Mouse (Mus musculus) spleen, adult 18-20 months (tissue): ENCODE measurements at regions not wholly inside any gene's neighbourhood (a gene's known extent, or its start where the extent isn't known, plus 50 kb on each side); places are given as distances from the start of the nearest gene placed in this dataset.

ENCODE experiments used
- DNase-seq, 2 experiments: peaks; one replicate each; pipeline ENCODE4 v3.0.0; 2022; ENCODE audit warnings: mixed read lengths in 2 of 2

GRCm38 (mm10) chr8:128171116-128171515 is 187.3 kb upstream of the Nrp1 start:
- no peak for DNase-seq

- no peak for DNase-seq
Measured at GRCm38 (mm10) chr8:128180214-128180613, 178.2 kb upstream of the Nrp1 start.

GRCm38 (mm10) chr8:128183081-128183480 is 175.3 kb upstream of the Nrp1 start:
- DNase-seq, result no peak

- DNase-seq, result no peak
Measured at GRCm38 (mm10) chr8:128188321-128188720, 170.1 kb upstream of the Nrp1 start.

- no peak for DNase-seq
Measured at GRCm38 (mm10) chr8:128193293-128193887, 165.0 kb upstream of the Nrp1 start.

- no peak for DNase-seq
Measured at GRCm38 (mm10) chr8:128200815-128201214, 157.6 kb upstream of the Nrp1 start.

GRCm38 (mm10) chr8:128201635-128202034 is 156.8 kb upstream of the Nrp1 start:
- no peak for DNase-seq

GRCm38 (mm10) chr8:128202158-128202886 is 156.1 kb upstream of the Nrp1 start:
- no peak for DNase-seq

GRCm38 (mm10) chr8:128204803-128205202 is 153.6 kb upstream of the Nrp1 start:
- DNase-seq, result no peak

- no peak for DNase-seq
Measured at GRCm38 (mm10) chr8:128207138-128207537, 151.3 kb upstream of the Nrp1 start.

GRCm38 (mm10) chr8:128210761-128211160 is 147.6 kb upstream of the Nrp1 start:
- DNase-seq, result no peak

- no peak for DNase-seq
Measured at GRCm38 (mm10) chr8:128212223-128212622, 146.2 kb upstream of the Nrp1 start.

GRCm38 (mm10) chr8:128214256-128214655 is 144.1 kb upstream of the Nrp1 start:
- no peak for DNase-seq

- no peak for DNase-seq
Measured at GRCm38 (mm10) chr8:128218886-128219285, 139.5 kb upstream of the Nrp1 start.

GRCm38 (mm10) chr8:128219539-128219938 is 138.9 kb upstream of the Nrp1 start:
- no peak for DNase-seq

GRCm38 (mm10) chr8:128223092-128223491 is 135.3 kb upstream of the Nrp1 start:
- no peak for DNase-seq

- DNase-seq, result no peak
Measured at GRCm38 (mm10) chr8:128223522-128223921, 134.9 kb upstream of the Nrp1 start.

GRCm38 (mm10) chr8:128225123-128225522 is 133.3 kb upstream of the Nrp1 start:
- DNase-seq, result no peak

GRCm38 (mm10) chr8:128235071-128235470 is 123.3 kb upstream of the Nrp1 start:
- DNase-seq, result no peak

- no peak for DNase-seq
Measured at GRCm38 (mm10) chr8:128235527-128235926, 122.9 kb upstream of the Nrp1 start.

- no peak for DNase-seq
Measured at GRCm38 (mm10) chr8:128236097-128236496, 122.3 kb upstream of the Nrp1 start.

- no peak for DNase-seq
Measured at GRCm38 (mm10) chr8:128238948-128239347, 119.5 kb upstream of the Nrp1 start.

- no peak for DNase-seq
Measured at GRCm38 (mm10) chr8:128239783-128240182, 118.6 kb upstream of the Nrp1 start.

GRCm38 (mm10) chr8:128241200-128241599 is 117.2 kb upstream of the Nrp1 start:
- no peak for DNase-seq
